In the genomic region with DNA sequence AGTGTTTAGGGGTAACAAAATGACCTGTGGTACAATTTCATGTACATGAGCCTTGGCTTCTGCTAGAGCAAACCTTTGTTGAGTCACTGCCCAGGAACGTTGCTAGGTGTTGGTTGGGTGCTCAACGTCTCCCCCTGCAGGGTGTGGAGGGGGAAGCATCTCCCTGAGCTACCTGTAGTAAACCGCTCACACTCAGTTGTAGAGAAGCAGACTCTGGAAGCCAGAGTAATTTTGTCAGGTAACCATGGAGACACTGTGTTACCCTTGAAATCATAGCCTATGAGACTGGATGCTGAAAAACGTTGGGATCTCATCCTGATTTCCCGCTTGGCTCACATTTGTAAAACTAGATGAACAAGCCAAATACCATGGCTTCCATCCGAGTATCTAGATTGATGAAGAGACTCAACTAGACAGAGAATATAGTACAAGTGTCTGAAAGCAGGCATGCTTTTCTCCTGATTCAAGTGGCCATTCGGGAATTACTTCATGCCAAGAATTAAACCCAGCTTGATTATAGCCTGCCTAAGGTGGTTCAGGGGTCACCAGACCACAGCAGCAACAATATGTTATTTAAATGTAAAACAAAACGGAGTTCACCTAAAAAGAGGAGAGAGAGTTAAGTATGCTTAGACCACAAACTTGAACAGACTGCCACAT, we compare ENCODE assay signal across 8 mouse cellular contexts.
DNase-seq lines count a peak whose midpoint lies in the region; ATAC-seq and TF ChIP-seq lines count a peak whose summit lies in the region.

No protein-coding gene starts in this region.

- no peak overlapping the region for H3K9ac ChIP-seq in liver, embryonic 14.5 days (replicated peaks)

- peak; percentile 58 for DNase-seq in ovary, postnatal 36 days (ENCODE audit: low spot score)
- no peak for DNase-seq in ovary, postnatal 14 days (ENCODE audit: low spot score)
- DNase-seq in adrenal gland, adult 8-10 months: peak; percentile 44
- DNase-seq in embryo, embryonic 11 days: peak; percentile 21
- DNase-seq in kidney, adult 9 months: peak; percentile 49
- no peak for DNase-seq in liver, embryonic 14.5 days (ENCODE audit: low read depth in 3 of 3, low spot score in 3 of 3)
- no peak for DNase-seq in ovary, postnatal 10 days (ENCODE audit: low spot score)

- TF ChIP-seq EP300 in liver, embryonic 14.5 days (IDR thresholded peaks at IDR 0.05; ENCODE audit: low read depth): no peak

- peak; percentile 76 for TF ChIP-seq CTCF in liver, embryonic 14.5 days (IDR thresholded peaks at IDR 0.05; ENCODE audit: low read depth)
- peak; percentile 74; the same call in 1 of the 2 replicates for TF ChIP-seq CTCF in small intestine, adult 2 months (IDR thresholded peaks at IDR 0.05; ENCODE audit: extremely low read depth, insufficient read length, insufficient replicate concordance, low read depth, low read length)

- no peak for ATAC-seq in liver, embryonic 14.5 days (ENCODE audit: insufficient read depth)

- WGBS in liver, embryonic 14.5 days (ENCODE audit: insufficient replicate concordance): 43% methylated on average over 8 of the region's 8 CpGs
- WGBS in small intestine, adult 2 months: 62% methylated on average over 8 of the region's 8 CpGs

- no peaks in the 10 kb centered on the region for H3K9me3 ChIP-seq in liver, embryonic 14.5 days (ENCODE audit: control insufficient read depth, low read length)

- no peaks in the 10 kb centered on the region for H3K27me3 ChIP-seq in liver, embryonic 14.5 days (ENCODE audit: control insufficient read depth, insufficient read depth, low read length)
- no peaks in the 10 kb centered on the region for H3K27me3 ChIP-seq in small intestine, adult 2 months (ENCODE audit: control insufficient read depth, insufficient read depth, low read length)

- no peak for TF ChIP-seq POLR2A in small intestine, adult 2 months (IDR thresholded peaks at IDR 0.05; ENCODE audit: low read depth, low read length)

- H3K4me1 ChIP-seq in liver, embryonic 14.5 days (replicated peaks; ENCODE audit: control insufficient read depth in 2 of 2, insufficient read depth in 2 of 2, low read length in 1 of 2): peaks cover 0 to 10% of the 10 kb centered on the region in 2 experiments; a peak in 2 of 4 replicates
- peaks cover 9% of the 10 kb centered on the region for H3K4me1 ChIP-seq in small intestine, adult 2 months (ENCODE audit: control insufficient read depth, insufficient read depth, insufficient read length, low read length)

- no peaks in the 10 kb centered on the region for H3K36me3 ChIP-seq in liver, embryonic 14.5 days (replicated peaks; ENCODE audit: control insufficient read depth, insufficient read depth, low read depth)
- no peaks in the 10 kb centered on the region for H3K36me3 ChIP-seq in small intestine, adult 2 months (ENCODE audit: control insufficient read depth, insufficient read depth, low read length)

- H3K27ac ChIP-seq in liver, embryonic 14.5 days: no peak overlapping the region
- no peak overlapping the region for H3K27ac ChIP-seq in small intestine, adult 2 months (ENCODE audit: insufficient read depth, low read depth, low read length)

- no peak overlapping the region for H3K4me3 ChIP-seq in liver, embryonic 14.5 days (ENCODE audit: insufficient read depth in 1 of 2, low read depth in 2 of 2, low read length in 2 of 2)
- no peak overlapping the region for H3K4me3 ChIP-seq in small intestine, adult 2 months (ENCODE audit: low read depth, low read length)

- no peak overlapping the region for H3K4me2 ChIP-seq in liver, embryonic 14.5 days (ENCODE audit: low read depth)

Comparison
In these comparisons a context has a peak if more than half of its experiments do, and no peak if none do; other contexts are left out.
1. DNase-seq: peak in ovary, postnatal 36 days (single experiment), adrenal gland, adult 8-10 months (single experiment), embryo, embryonic 11 days (single experiment) and kidney, adult 9 months (single experiment); none in ovary, postnatal 14 days (single experiment), liver, embryonic 14.5 days (0 of 3) and ovary, postnatal 10 days (single experiment).